Comparison of ENCODE assay signal across 14 mouse cellular contexts in the genomic region with DNA sequence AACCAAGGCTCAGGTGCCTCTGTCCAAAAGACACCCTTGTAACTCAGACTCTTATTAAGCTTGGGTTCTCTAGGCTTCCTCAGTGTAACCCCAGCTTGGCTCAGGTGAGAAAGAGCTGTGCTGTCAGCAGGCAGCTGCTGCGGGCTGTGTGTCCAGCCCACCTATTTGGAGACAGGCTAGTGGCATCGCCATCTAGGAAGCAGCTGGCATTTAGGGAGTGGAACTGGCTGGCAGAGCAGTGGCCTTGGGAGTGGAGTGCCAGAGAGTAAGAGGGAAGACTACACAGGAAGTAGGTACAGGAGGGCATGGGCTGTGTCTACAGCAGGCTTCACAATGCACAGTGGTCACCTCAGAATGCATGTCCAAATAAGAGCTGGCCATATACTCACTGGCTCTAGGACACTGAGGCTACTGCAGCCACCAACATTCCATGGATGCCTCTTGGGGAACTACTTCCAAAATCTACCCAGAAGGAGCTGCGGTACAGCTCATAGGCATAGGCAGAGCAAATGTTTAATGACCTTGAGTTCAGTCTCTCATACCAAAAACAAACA. TPM values are rescaled to one million over a fixed set of nuclear protein-coding genes. Genes with fewer than 3 reads are reported as not detected.
DNase-seq lines count a peak whose midpoint lies in the region; ATAC-seq and TF ChIP-seq lines count a peak whose summit lies in the region.
"Had no signal": no experiment of that assay in that cellular context is flagged by ENCODE, and none has a peak within 500 bp of the region (broad histone marks: within the 10 kb centered on the region; RNA-seq: fewer than 3 reads in every experiment).

No protein-coding gene starts in this region.

- DNase-seq in adrenal gland, postnatal 36 days, result peak; percentile 52 to 54
- no peak for DNase-seq in adrenal gland, postnatal 25 days
- DNase-seq in heart, postnatal 4 days, result no peak
- DNase-seq in lung, embryonic 14.5 days, result no peak
- no peak for DNase-seq in lung, adult 2 months
- no peak for DNase-seq in gastrocnemius, adult 18-20 months (ENCODE audit: low spot score)
- DNase-seq: kidney, postnatal 25 days; lung, adult 18-20 months had no signal

- peak overlapping the region; percentile 2 to 100; a peak in 3 of 4 replicates for H3K27ac ChIP-seq in heart, embryonic 14.5 days (replicated peaks in 1 of 2; ENCODE audit: control insufficient read depth in 1 of 2, insufficient read depth in 1 of 2, low read depth in 2 of 2, low read length in 2 of 2)
- H3K27ac ChIP-seq in lung, embryonic 14.5 days (ENCODE audit: low read depth), result peak overlapping the region; percentile 84
- peak overlapping the region; percentile 62; the same call in 1 of the 2 replicates for H3K27ac ChIP-seq in stomach, embryonic 15.5 days

- H3K27me3 ChIP-seq in heart, embryonic 14.5 days (ENCODE audit: control insufficient read depth, insufficient read depth, low read length), result no peaks in the 10 kb centered on the region
- no peaks in the 10 kb centered on the region for H3K27me3 ChIP-seq in lung, embryonic 14.5 days (ENCODE audit: insufficient read depth, low read length)
- no peaks in the 10 kb centered on the region for H3K27me3 ChIP-seq in stomach, embryonic 15.5 days (replicated peaks)
- H3K27me3 ChIP-seq: hindbrain, embryonic 13.5 days; neural tube, embryonic 15.5 days had no signal

- H3K4me2 ChIP-seq in heart, embryonic 14.5 days (ENCODE audit: low read length), result no peak overlapping the region; the same call in 1 of the 2 replicates
- no peak overlapping the region for H3K4me2 ChIP-seq in lung, embryonic 14.5 days
- H3K4me2 ChIP-seq in stomach, embryonic 15.5 days, result no peak overlapping the region
- H3K4me2 ChIP-seq: hindbrain, embryonic 13.5 days; neural tube, embryonic 15.5 days had no signal

- no peak overlapping the region for H3K9ac ChIP-seq in heart, embryonic 14.5 days (ENCODE audit: low read length)
- H3K9ac ChIP-seq in lung, embryonic 14.5 days, result no peak overlapping the region
- no peak overlapping the region for H3K9ac ChIP-seq in stomach, embryonic 15.5 days
- H3K9ac ChIP-seq: neural tube, embryonic 15.5 days had no signal

- peaks cover 82 to 91% of the 10 kb centered on the region in 2 experiments for H3K4me1 ChIP-seq in heart, embryonic 14.5 days (ENCODE audit: control insufficient read depth in 2 of 2, insufficient read depth in 2 of 2, low read length in 2 of 2)
- H3K4me1 ChIP-seq in lung, embryonic 14.5 days (ENCODE audit: insufficient read depth), result peaks cover 40% of the 10 kb centered on the region
- peaks cover 58% of the 10 kb centered on the region for H3K4me1 ChIP-seq in lung, adult 2 months (ENCODE audit: control insufficient read depth, insufficient read depth, low read length)
- peaks cover 72% of the 10 kb centered on the region for H3K4me1 ChIP-seq in stomach, embryonic 15.5 days

- WGBS in heart, embryonic 14.5 days, result 56% methylated on average over 3 of the region's 3 CpGs
- WGBS in lung, embryonic 14.5 days, result 82% methylated on average over 3 of the region's 3 CpGs
- WGBS in lung, adult 2 months, result 57% methylated on average over 3 of the region's 3 CpGs
- 91% methylated on average over 3 of the region's 3 CpGs for WGBS in stomach, embryonic 15.5 days

- no peak for TF ChIP-seq CTCF in lung, embryonic 14.5 days (IDR thresholded peaks at IDR 0.05; ENCODE audit: low read depth)
- TF ChIP-seq CTCF in lung, adult 2 months (IDR thresholded peaks at IDR 0.05; ENCODE audit: insufficient read depth, low read length), result no peak

- peaks cover 60% of the 10 kb centered on the region for H3K36me3 ChIP-seq in heart, embryonic 14.5 days (ENCODE audit: control insufficient read depth, insufficient read depth, low read length)
- H3K36me3 ChIP-seq in lung, embryonic 14.5 days (ENCODE audit: insufficient read depth), result peaks cover 49% of the 10 kb centered on the region
- peaks cover 16% of the 10 kb centered on the region for H3K36me3 ChIP-seq in stomach, embryonic 15.5 days

- no peak overlapping the region for H3K4me3 ChIP-seq in heart, embryonic 14.5 days (ENCODE audit: control insufficient read depth in 1 of 2, insufficient read depth in 1 of 2, low read depth in 1 of 2, low read length in 2 of 2)
- no peak overlapping the region for H3K4me3 ChIP-seq in lung, embryonic 14.5 days (ENCODE audit: low read depth, low read length)
- no peak overlapping the region for H3K4me3 ChIP-seq in lung, adult 2 months (replicated peaks; ENCODE audit: extremely low read depth, low read depth, low read length)
- H3K4me3 ChIP-seq in stomach, embryonic 15.5 days (replicated peaks), result no peak overlapping the region
- H3K4me3 ChIP-seq: hindbrain, embryonic 13.5 days; neural tube, embryonic 15.5 days had no signal

- H3K9me3 ChIP-seq in heart, embryonic 14.5 days (ENCODE audit: control insufficient read depth, low read length), result no peaks in the 10 kb centered on the region
- H3K9me3 ChIP-seq in lung, embryonic 14.5 days (ENCODE audit: low read depth, low read length), result no peaks in the 10 kb centered on the region
- no peaks in the 10 kb centered on the region for H3K9me3 ChIP-seq in stomach, embryonic 15.5 days
- H3K9me3 ChIP-seq: hindbrain, embryonic 13.5 days; neural tube, embryonic 15.5 days had no signal

- ATAC-seq in heart, embryonic 14.5 days (ENCODE audit: insufficient number of reproducible peaks, insufficient read depth, low FRiP score, low read depth), result no peak
- ATAC-seq in lung, embryonic 14.5 days (ENCODE audit: insufficient read depth), result no peak
- no peak for ATAC-seq in stomach, embryonic 15.5 days (ENCODE audit: insufficient read depth, low FRiP score, low read depth)

- TF ChIP-seq POLR2A in lung, adult 2 months (IDR thresholded peaks at IDR 0.05; ENCODE audit: borderline replicate concordance, extremely low read depth, low read depth, low read length), result no peak

RNA-seq across cellular contexts. Expression of gene Pnkd, which starts 9.4 kb away (rescaled TPM):
- total RNA-seq in adrenal gland, postnatal 36 days (2021), result 10 to 100 TPM; 72.5 to 80.8 TPM
- 65.2 and 75.9 TPM in 2 replicates for total RNA-seq in adrenal gland, postnatal 25 days (2021)
- polyA plus RNA-seq in heart, embryonic 14.5 days (2014; fragmentation: Nextera tagmentation; extraction: Ambion mirVana), result 320 and 338 TPM in 2 replicates
- 100 to 1,000 TPM; 198 to 211 TPM for total RNA-seq in heart, postnatal 4 days (2021)
- 103 and 104 TPM in 2 replicates for polyA plus RNA-seq in lung, embryonic 14.5 days (2014; fragmentation: Nextera tagmentation; extraction: Ambion mirVana)
- 63.0 and 63.5 TPM in 2 replicates for polyA plus RNA-seq in lung, adult 2 months (2012; rRNA removed)
- 117 and 124 TPM in 2 replicates for polyA plus RNA-seq in stomach, embryonic 15.5 days (2015; fragmentation: Nextera tagmentation; extraction: Ambion mirVana)
- 10 to 100 TPM; 54.0 to 63.3 TPM for total RNA-seq in gastrocnemius, adult 18-20 months (2021)

RNA-seq across cellular contexts. Expression of gene Aamp, which starts 9.6 kb away (rescaled TPM):
- total RNA-seq in adrenal gland, postnatal 36 days (2021), result 100 to 1,000 TPM; 174 to 190 TPM
- 157 and 183 TPM in 2 replicates for total RNA-seq in adrenal gland, postnatal 25 days (2021)
- polyA plus RNA-seq in heart, embryonic 14.5 days (2014; fragmentation: Nextera tagmentation; extraction: Ambion mirVana), result 180 and 187 TPM in 2 replicates
- 100 to 1,000 TPM; 103 to 105 TPM for total RNA-seq in heart, postnatal 4 days (2021)
- 233 and 236 TPM in 2 replicates for polyA plus RNA-seq in lung, embryonic 14.5 days (2014; fragmentation: Nextera tagmentation; extraction: Ambion mirVana)
- polyA plus RNA-seq in lung, adult 2 months (2012; rRNA removed), result 141 and 172 TPM in 2 replicates
- polyA plus RNA-seq in stomach, embryonic 15.5 days (2015; fragmentation: Nextera tagmentation; extraction: Ambion mirVana), result 229 and 235 TPM in 2 replicates
- 10 to 100 TPM; 74.4 to 77.1 TPM for total RNA-seq in gastrocnemius, adult 18-20 months (2021)

RNA-seq across cellular contexts. Expression of gene Tmbim1, which starts 11.3 kb away (rescaled TPM):
- 100 to 1,000 TPM; 101 to 106 TPM for total RNA-seq in adrenal gland, postnatal 36 days (2021)
- total RNA-seq in adrenal gland, postnatal 25 days (2021), result 83.1 and 84.7 TPM in 2 replicates
- 39.1 and 40.5 TPM in 2 replicates for polyA plus RNA-seq in heart, embryonic 14.5 days (2014; fragmentation: Nextera tagmentation; extraction: Ambion mirVana)
- total RNA-seq in heart, postnatal 4 days (2021), result 10 to 100 TPM; 43.4 to 44.3 TPM
- 25.5 and 29.8 TPM in 2 replicates for polyA plus RNA-seq in lung, embryonic 14.5 days (2014; fragmentation: Nextera tagmentation; extraction: Ambion mirVana)
- polyA plus RNA-seq in lung, adult 2 months (2012; rRNA removed), result 567 and 655 TPM in 2 replicates
- polyA plus RNA-seq in stomach, embryonic 15.5 days (2015; fragmentation: Nextera tagmentation; extraction: Ambion mirVana), result 68.3 and 73.4 TPM in 2 replicates
- total RNA-seq in gastrocnemius, adult 18-20 months (2021), result 10 to 100 TPM; 29.0 to 42.2 TPM

RNA-seq across cellular contexts. Expression of gene Gpbar1, which starts 15.8 kb away (rescaled TPM):
- total RNA-seq in adrenal gland, postnatal 36 days (2021), result not detected
- total RNA-seq in adrenal gland, postnatal 25 days (2021), result not detected in 2 replicates
- 0.57 and 0.69 TPM in 2 replicates for polyA plus RNA-seq in heart, embryonic 14.5 days (2014; fragmentation: Nextera tagmentation; extraction: Ambion mirVana)
- not detected for total RNA-seq in heart, postnatal 4 days (2021)
- polyA plus RNA-seq in lung, embryonic 14.5 days (2014; fragmentation: Nextera tagmentation; extraction: Ambion mirVana), result 0.18 and 0.57 TPM in 2 replicates
- 0.18 and 0.22 TPM in 2 replicates for polyA plus RNA-seq in lung, adult 2 months (2012; rRNA removed)
- 1.1 and 1.3 TPM in 2 replicates for polyA plus RNA-seq in stomach, embryonic 15.5 days (2015; fragmentation: Nextera tagmentation; extraction: Ambion mirVana)
- total RNA-seq in gastrocnemius, adult 18-20 months (2021), result not detected
- total RNA-seq: left cerebral cortex, adult 8-10 months; midbrain, postnatal 0 days had no signal
- polyA plus RNA-seq: midbrain, postnatal 0 days; neural tube, embryonic 15.5 days had no signal

RNA-seq across cellular contexts. Expression of gene Arpc2, which starts 58.3 kb away (rescaled TPM):
- 100 to 1,000 TPM; 181 to 203 TPM for total RNA-seq in adrenal gland, postnatal 36 days (2021)
- total RNA-seq in adrenal gland, postnatal 25 days (2021), result 170 and 172 TPM in 2 replicates
- polyA plus RNA-seq in heart, embryonic 14.5 days (2014; fragmentation: Nextera tagmentation; extraction: Ambion mirVana), result 351 and 359 TPM in 2 replicates
- total RNA-seq in heart, postnatal 4 days (2021), result 100 to 1,000 TPM; 246 to 249 TPM
- polyA plus RNA-seq in lung, embryonic 14.5 days (2014; fragmentation: Nextera tagmentation; extraction: Ambion mirVana), result 365 and 370 TPM in 2 replicates
- polyA plus RNA-seq in lung, adult 2 months (2012; rRNA removed), result 177 and 180 TPM in 2 replicates
- polyA plus RNA-seq in stomach, embryonic 15.5 days (2015; fragmentation: Nextera tagmentation; extraction: Ambion mirVana), result 493 and 505 TPM in 2 replicates
- 10 to 100 TPM; 71.0 to 82.9 TPM for total RNA-seq in gastrocnemius, adult 18-20 months (2021)

Comparison
In these comparisons a context has a peak if more than half of its experiments do, and no peak if none do; other contexts are left out.
1. DNase-seq: peak in adrenal gland, postnatal 36 days (2 of 2); none in adrenal gland, postnatal 25 days (single experiment), heart, postnatal 4 days (single experiment), lung, embryonic 14.5 days (single experiment), lung, adult 2 months (single experiment) and gastrocnemius, adult 18-20 months (single experiment).
2. Peak in every context shown above with its lines, with median percentiles within 50 percentile points of each other: H3K27ac ChIP-seq.